Mouse (Mus musculus) heart, adult 2 months (tissue): ENCODE measurements at regions not wholly inside any gene's neighbourhood (a gene's known extent, or its start where the extent isn't known, plus 50 kb on each side); places are given as distances from the start of the nearest gene placed in this dataset.

Source experiments
- CTCF ChIP-seq: fragments of 200-600 bp; IDR thresholded peaks from 2 replicates; pipeline ENCODE4 v1.8.1; 2022; ENCODE audit warnings: antibody characterized with exemption, mild to moderate bottlenecking, moderate library complexity
- POLR2A ChIP-seq: fragments of 200-500 bp; IDR thresholded peaks from 2 replicates; pipeline ENCODE4 v1.6.1; 2011; ENCODE audit warnings: mild to moderate bottlenecking, low read depth, low read length, control low read depth; ENCODE audit not compliant: insufficient read depth

DNA sequence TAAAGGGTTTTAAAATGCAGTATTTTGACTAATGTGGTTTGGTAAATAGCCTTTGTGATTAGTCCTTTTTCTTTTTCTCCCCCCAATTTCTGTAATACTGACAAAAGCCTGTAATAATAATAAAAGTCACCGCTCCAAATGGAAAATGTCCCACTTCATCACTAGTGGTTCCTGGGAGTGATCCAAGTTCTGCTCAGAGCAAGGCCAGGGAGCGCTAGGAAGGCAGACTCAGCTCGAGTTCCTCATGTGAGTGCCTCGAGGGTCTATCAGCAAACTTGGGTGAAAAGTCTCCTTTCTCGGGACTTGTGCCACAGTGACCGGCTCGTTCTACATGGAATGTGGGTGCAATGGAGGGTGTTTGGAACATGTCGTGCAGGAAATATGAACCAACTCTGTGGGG is 363.4 kb upstream of the Nr2f2 start:
- TF ChIP-seq CTCF (no peak), POLR2A (no peak)
